Mouse (Mus musculus) adrenal gland, postnatal 25 days (tissue): ENCODE data around the gene Bpifb2. TPM values are rescaled to one million over a fixed set of nuclear protein-coding genes. Genes with fewer than 3 reads are reported as not detected.
"Not testable (repeated sequence)": the region's sequence is repeated elsewhere in the genome, so short reads cannot be mapped to it uniquely, and the experiment has no call there.

Experiments used
- DNase-seq: peaks from one replicate; pipeline ENCODE4 v3.0.0; 2021; ENCODE audit warnings: mixed read lengths
- long read RNA-seq: library from polyadenylated mRNA; stranded (forward); transcript quantifications from one replicate; pipeline ENCODE4 v2.0.0, GENCODE M21; 2021
- total RNA-seq: library from RNA; stranded (reverse); gene quantifications from 2 replicates; pipeline ENCODE4 v1.2.3, GENCODE M21; 2021

Bpifb2 gene
- not detected in 2 replicates for total RNA-seq
- long read RNA-seq, result 0 reads

DNA sequence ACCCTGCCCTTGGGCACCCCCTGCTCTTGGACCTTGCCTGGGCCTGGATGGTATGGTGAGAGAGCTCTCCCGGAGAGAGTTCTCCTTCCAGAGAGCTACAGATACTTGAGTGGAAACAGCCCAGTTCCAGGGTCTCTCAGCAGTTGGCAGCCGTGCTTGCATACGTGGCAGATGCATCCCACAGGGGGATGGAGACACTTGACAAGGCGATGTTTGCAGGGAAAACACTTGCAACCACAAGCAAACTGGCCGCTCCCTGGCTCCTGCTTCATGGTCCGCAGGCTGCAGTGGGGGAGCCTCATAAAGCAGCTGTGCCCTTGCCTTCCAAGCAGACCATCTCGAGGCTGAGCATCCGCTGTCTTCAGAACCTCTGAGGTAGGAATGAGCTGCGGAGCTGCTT, at the start of gene Bpifb2:
TSS of gene Bpifb2 (plus strand) at position 301 of the 400 bp plus-strand sequence.
- DNase-seq, result no peak

DNA sequence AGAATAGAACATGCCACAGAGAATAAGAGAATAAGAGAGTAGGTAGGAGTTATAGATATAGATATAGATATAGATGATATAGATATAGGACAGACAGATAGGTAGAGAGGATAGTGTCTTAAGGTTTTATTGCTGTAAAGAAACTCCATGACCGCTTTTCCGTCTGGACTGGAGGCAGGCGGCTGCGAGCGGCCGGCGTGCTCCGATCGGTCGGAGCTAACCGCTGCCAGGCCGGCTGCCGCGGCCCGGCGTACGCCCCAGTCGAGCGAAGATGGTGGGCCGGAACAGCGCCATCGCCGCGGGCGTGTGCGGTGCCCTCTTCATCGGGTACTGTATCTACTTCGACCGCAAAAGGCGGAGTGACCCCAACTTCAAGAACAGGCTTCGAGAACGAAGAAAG, 48.9 kb upstream of the Bpifb2 start:
- DNase-seq, result not testable (repeated sequence)

DNA sequence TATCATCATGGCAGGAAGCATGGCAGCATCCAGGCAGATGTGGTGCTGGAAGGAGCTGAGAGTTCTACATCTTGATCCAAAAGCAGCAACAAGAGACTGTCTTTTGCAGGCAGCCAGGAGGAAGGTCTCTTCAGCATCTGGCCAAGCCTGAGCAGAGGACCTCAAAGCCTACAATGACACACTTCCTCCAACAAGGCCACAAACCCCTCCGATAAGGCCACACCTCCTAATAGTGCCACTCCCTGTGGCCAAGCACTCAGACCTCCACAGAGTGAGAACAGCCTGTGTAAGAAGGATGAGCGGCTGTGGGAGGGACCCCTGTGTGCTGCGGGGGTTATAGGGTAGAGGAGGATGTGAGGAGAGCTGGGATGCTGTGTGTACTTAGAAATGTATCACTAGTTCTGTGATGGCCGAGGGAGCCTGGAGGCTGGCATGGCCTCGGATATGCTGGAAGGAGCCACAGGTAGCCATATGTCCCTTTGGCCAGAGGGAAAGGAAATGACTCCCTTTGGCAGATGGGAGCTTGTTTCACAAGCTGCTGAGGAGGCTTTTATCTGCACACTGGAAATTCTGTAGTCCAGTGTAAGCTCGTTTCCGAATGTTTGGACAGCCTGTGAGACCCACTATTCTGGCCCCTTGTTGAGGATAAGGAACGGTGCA, 47.5 kb upstream of the Bpifb2 start:
- DNase-seq, result no peak

DNA sequence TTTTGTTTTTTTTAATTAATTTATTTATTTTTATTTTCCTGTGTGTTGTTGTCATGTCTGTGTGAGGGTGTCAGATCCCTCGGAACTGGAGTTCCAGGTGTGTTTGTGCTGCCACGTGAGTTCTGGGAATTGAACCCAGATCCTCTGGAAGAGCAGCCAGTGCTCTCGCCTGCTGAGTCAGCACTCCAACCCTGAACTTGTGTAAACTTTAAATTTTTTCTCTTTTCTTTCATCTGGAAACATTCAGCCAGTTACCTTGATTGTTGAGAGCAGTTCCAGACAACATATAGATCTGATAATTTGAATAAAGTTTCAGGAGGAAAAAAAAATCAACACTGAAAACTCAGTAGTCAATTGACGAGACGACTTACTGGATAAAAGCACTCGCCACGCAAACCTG, 46.1 kb upstream of the Bpifb2 start:
- DNase-seq, result no peak

DNA sequence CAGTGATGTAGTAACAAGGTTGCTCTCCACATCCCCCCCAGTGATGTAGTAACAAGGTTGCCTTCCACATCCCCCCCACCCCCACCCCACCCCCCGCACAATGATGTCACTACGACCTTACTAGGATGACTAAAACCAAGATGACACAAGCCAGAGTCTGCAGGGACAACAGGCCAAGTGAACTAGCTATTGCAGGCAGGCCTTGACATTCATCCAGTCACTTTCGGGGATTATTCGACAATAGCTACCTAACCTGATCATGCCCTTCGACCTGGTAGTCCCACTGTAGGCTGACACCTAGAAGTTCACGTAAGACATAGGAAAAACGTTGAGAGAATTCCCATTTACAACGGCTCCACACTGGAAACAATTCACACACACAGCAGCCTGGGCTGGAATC, 41.6 kb upstream of the Bpifb2 start:
- DNase-seq, result no peak

DNA sequence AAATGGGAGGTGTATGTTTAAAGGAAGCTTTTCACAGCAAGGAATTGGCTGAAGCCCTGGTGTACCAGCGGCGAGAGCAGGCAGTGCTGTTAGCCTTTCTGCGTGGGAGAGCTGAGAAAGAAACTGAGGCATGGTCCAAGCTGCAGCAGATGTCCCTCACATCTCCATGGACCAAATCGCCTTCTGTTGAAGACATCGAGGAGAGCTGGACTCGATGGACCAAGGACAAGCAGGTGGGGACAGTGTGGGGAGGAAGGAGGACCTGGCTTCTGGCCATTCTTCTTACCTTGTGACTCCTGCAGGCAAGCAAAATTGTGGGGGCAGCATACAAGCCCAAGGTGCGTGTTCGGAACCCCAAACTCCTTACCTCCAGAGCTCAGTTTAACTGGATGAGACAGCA, 32.0 kb upstream of the Bpifb2 start:
- no peak for DNase-seq

DNA sequence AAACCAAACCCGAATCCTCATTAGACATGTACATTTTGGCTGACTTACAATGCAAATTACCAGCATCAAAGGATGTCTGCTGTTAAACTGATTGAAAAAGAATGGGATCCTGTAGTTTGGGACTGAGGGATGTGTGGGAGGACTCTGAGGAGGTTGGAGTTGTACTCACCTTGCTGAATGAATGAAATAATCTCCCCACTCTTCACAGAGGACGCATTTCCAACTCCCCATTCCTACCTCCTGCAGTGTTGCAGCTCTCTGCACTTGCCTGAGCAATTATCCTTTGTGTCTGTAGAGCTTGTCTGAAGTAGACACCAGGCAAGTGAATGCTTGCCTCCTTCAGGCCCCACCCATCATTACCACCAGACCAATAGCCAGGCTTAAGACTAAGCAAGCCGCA, 26.5 kb upstream of the Bpifb2 start:
- DNase-seq, result no peak

DNA sequence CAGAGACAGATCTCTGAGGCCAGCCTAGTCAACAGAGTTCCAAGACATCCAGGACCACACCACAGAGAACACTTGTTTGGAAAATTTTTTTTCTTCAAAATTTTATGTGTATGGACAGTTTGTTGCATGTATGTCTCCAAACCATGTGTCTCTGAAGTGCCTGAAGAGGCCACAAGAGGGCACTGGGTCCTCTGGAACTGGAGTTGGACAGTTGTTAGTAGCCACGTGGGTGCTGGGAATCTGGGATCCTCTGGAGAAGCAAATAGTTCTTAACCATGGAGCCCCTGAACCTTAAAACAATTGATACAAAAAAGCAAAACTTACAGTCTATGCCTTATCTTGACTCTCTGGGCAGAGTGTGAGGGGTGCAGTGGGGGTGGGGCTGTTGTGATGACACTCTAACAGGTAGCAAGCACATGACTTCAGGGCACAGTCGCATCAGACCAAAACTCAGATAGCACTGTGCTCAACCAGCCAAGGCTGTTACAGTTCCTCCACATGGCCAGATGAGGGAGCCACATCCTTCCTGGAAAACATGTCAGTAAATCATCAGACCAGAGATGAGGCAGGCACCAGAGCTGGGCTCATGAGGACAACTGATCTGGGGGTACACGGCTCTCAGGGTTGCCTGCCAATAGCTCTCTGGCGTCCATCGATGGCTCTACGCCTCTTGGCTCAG, 24.4 kb upstream of the Bpifb2 start:
- no peak for DNase-seq

DNA sequence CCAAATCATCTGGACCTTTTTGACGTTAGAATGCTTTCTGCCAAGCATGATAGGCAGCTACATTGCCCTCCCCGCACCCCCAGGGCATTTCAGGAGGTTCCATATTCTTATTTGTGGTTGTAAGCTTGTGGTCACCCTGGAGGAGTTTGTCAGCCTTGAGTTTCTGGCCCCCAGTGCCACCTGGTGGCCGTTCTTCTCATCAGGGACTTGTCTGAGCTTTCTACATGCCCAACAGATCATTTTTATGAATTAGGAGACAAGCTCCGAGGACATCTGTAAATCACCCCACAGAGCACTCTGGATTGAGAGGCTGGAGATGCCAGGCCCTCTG, 23.9 kb upstream of the Bpifb2 start:
- DNase-seq, result peak; percentile 75

DNA sequence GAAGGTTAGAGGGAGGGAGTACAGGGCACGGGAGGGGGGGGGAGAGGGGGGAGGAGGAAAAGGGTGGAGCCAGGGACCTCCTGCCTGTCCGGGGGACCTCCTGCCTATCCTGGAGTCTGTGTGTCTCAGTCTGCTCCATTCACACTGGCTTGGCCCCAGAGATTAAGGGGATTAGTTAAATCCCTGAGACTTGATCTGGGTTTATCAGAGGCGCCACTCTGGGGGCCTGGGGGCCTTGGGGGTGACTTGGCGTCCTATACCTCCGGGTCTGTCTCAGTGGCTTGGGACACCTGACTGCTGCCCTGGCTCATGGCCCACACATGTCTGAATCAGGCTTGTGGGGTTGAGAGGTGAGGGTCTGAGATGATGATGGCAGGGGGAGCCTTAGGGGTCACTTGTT, 21.3 kb upstream of the Bpifb2 start:
- DNase-seq, result no peak

DNA sequence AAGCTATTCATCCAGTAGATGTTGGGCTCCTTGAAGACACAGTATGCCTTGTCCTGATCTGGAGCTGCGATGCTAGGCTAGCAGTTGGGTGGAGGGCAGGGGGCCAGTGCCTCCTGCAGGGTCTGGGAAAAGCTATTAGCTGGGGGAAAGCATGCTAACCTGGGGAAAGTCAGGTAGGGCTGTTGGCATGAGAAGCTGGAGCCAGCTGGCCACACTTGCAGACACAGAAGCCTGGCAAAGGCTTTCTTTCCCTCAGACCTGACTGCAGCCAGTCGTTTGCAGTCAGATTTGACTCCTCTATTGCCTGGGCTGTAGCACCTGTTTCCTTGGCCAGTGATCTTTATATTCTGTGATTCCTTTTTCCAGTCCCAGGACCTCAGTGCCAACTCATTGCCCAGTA, 15.3 kb upstream of the Bpifb2 start:
- no peak for DNase-seq

DNA sequence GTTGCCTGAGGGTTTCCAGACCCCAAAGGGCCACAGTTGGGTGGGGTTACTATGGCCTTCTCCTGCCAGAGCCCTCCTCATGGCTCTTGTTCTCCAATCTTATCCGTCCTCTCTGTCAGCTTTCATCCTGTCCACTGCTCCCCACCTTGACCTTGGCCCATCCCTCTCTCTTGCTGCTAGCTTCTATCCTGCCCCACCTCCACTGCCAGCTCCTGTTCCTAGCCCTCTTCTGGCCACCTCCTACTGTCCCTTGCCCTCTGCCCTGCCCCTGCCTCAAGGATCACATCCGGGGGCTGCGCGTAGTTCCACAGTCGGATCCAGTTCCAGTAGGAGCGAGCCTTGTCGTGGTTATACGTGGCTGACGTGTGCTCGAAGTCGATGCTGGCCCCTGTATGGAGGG, 14.5 kb upstream of the Bpifb2 start:
- DNase-seq, result no peak

DNA sequence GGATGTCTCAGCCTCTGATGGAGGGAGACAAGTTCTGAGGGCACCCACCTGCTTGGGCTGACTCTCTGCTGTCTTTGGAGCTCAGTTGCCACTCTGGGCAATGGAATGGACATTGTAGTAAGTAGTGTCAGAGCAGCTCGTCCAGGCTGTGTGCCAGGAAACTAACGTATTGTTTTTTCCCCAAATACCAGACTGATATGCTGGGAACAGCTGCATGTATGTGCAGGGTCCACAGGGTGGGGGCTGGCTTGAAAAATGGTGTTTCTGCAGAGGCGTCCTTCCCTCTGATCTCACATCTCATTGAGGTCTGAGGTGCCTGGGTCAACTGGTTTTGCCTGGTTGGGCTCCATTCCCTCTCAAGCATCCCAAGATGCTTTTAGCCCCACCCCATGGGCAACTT, 14.1 kb upstream of the Bpifb2 start:
- no peak for DNase-seq

DNA sequence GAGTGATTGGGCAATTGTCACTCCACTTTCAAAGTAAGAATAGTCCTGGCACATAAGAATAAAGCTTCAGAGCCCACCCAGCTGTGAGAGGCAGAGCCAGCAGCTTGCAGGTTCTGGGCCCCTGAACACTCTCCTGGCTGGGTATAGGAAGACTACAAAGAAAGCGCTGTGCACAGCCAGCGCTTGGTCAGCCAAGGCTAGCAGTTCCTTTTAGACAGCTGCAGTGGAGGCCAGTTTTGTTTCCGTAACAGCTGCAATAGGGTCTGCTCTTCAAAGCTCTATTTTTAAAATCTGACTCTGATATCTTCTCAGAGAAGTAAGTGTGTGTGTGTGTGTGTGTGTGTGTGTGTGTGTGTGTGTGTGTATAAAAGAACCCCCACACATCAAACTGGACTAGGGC, 12.9 kb upstream of the Bpifb2 start:
- no peak for DNase-seq

DNA sequence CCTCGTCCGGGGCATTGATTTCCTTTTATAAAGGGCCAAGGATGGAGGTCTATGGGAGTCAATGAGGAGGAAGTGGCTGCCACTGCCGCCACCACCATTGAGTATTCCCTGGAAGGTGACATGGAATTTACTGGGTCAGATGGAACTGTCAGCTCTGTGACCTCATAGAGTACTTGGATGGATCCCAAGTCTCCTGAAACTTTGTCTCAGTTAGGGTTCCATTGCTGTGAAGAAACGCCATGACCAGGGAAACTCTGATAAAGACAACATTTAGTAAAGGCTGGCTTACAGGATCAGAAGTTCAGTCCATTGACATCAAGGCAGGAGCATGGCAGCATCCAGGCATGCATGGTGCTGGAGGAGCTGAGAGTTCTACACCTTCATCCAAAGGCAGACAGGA, 3.9 kb upstream of the Bpifb2 start, which contains the start of gene Sun5:
TSS of gene Sun5 (minus strand) at position 101 of the 400 bp plus-strand sequence.
- DNase-seq, result no peak

DNA sequence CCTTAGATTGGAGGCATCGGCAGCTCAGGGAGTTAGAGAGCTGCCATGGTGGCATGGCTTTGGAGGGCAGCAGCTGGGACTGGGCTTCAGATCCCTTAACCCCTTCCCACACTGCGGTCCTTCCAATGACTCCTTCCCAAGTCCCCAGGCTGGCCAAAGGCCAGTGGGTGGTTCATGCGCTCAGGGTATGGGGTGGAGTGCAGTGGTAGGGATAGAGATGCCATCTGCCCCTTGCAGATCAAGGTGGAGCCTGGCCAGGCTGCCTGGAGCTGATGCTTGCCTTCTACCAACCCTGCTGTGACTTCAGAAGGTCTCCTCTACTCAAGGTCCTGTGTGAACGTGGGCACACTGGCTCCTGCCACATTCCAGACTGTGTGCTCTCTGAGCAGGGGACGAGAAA, 24.3 kb downstream of the Bpifb2 start:
- DNase-seq, result no peak

DNA sequence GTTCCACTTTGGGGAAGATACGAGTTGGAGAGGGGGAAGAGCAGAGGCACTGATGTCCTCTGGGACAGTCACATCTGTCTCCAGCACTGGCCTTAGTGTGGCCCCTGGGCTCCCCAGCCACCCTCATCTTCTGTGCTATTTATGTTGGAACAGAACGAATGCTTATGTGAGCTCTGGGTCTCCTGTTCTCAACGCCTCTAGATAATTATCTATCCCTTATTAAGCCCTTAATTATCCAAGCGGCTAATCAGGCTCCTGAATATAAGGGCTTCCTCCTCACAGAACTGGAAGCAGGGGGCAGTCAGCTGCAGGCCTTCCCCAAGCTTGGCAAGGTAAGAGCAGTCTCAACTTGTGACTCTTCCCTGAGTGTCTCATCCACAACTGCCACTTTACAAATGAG, 25.2 kb downstream of the Bpifb2 start, which contains the start of gene Bpifb6:
TSS of gene Bpifb6 (plus strand) at position 301 of the 400 bp plus-strand sequence.
- no peak for DNase-seq

DNA sequence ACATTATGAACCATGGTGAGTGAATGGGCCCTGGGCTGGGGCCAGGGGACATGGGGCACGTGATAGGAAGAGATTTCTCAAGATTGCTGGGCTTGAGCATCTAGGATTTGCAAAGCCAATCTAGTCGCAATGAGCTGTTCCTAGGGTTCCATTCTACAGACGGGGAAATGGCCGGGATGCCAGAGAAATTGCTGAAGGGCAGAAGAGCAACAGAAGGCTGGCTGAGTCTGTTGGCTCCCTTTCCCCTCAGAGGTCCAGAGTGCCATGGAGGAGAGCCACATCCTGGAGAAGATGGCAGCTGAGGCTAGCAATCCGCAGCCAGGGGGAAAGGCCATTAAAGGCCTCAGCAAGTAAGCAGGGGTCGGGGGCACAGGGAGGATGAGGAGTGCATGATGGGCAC, 27.9 kb downstream of the Bpifb2 start:
- no peak for DNase-seq

DNA sequence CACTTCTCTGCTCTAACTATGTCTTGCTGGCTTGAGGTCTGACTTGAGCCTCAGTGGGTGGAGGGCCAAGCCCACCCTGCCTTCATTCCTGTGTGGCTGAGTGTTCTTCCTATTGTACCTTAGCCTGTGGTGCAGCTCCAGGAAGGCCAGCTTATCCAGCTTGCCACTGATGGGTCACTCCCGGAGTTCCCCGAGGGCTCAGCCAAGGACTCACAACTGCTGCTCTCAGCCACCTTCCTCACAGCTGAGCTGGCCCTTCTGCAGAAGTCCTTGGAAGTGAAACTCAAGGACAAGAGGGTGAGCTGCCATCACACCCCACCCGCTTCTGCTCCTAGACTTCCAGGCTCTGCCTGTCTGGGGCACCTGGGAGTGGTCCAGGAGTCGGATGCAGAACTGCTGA, 31.8 kb downstream of the Bpifb2 start:
- DNase-seq, result peak; percentile 52

DNA sequence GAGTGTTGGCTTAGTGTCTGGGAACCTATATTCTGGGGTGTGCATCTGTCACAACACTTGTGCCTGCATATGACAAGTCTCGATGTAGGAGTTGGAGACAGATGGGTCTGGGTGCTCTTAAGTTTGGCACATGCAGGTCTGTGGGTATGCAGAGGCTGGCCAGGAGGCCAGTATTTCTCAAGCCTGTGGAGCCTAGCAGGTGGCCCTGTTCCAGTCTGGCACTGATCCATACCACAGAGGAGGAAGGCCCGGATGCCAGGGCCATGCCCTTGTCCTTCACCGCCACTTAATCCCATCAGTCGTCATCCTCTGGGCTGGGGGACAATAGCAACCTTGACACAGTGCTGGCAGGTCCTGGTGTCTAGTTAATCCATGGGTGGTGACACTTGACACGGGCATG, 39.3 kb downstream of the Bpifb2 start:
- peak; percentile 84 for DNase-seq

DNA sequence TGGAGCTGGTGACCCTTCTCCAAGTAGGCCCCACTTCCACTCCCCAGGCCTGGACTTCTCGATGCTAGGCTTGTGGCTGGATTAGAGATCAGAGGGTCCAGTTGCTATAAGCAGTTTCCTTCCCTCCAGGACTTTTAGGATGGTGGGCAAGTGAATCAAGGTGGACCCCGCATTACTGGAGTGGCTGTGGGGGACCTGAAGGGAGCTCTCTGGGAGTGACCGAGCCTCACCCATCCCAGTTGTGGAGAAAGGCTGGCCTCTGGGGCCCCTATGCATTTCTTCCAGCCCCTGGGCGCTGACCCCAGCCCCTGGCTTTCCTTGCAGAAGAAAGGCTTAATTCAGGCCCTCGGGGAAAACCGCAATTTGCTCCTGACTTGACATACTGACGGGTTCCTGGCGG, 43.1 kb downstream of the Bpifb2 start, which contains the start of gene Bpifb3:
TSS of gene Bpifb3 (plus strand) at position 301 of the 400 bp plus-strand sequence.
- DNase-seq, result no peak

DNA sequence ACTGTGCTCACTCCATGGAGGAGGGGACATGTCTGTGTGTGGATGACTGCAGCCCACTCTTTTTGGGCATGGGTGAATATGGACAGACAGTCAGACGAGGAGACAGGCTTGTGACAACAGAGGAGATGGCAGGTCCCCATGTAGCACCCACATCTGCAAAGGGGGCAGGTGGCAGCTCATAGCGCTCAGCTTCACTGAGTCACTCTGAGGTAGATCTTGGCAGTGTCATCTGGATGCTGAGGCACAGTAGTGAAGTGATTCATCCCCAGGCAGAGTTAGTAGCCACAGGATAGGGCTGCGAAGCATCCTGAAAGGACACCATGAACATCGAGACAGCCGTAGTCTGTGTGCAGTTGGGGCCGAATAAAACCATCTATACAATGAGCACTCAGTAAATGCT, 46.4 kb downstream of the Bpifb2 start:
- no peak for DNase-seq

DNA sequence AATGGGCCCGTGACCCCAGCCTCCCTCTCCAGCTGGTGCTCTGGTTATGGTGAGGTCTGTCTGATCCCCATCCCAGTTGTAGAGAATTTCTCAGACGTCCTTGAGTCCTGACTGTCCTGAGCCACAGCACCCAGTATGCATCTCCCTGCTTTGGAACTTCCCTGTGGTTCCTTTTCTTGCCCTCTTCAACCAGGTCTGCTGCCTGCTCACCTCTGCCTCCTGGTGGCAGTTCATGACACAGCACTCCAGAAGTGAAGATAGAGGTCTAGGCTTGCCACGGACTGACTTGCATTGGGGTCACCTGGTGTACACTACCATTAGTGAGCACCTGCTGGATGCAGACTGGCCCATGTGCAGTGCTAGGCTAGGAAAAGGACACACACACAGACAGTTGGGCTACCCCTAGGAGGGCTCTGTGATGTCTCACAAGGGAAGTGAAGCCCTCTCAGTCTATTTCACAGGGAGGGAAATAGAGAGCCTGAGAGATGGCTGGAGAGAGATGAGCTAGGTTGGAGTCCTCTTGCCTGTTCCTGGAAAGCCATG, 55.1 kb downstream of the Bpifb2 start:
- DNase-seq, result peak; percentile 75

DNA sequence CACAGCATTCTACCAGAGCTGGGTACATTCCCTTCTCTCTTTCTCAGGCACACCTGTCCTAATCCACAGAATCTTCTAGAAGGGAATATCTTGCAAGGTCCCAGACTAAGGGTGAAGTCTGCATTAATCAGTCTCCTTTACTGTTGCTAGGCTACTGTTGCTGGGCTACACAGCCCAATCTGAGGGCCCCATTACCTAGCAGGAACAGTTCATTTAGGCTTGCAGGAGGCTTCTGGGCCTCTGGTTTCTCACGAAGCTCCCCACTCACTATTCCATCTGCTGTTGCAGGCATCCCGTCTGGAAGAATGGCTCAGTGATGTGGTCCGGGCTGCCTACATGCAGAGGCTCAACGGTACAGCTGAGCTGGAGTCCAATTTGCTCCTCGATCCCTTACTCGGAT, 56.3 kb downstream of the Bpifb2 start:
- no peak for DNase-seq
